Mouse (Mus musculus) kidney, adult 2 months (tissue): ENCODE data around the gene Tph2.

Experiments used
- CTCF ChIP-seq: fragments of 200-500 bp; conservative IDR thresholded peaks from 2 replicates; pipeline ENCODE4 v1.5.1; 2011; ENCODE audit warnings: low read depth, mild to moderate bottlenecking, control low read depth, low read length, moderate library complexity, mixed read lengths; ENCODE audit not compliant: insufficient read depth, insufficient read length
- POLR2A ChIP-seq: fragments of 200-500 bp; IDR thresholded peaks from one replicate; pipeline ENCODE4 v1.6.1; 2011; ENCODE audit warnings: low read depth, low read length, control low read depth

DNA sequence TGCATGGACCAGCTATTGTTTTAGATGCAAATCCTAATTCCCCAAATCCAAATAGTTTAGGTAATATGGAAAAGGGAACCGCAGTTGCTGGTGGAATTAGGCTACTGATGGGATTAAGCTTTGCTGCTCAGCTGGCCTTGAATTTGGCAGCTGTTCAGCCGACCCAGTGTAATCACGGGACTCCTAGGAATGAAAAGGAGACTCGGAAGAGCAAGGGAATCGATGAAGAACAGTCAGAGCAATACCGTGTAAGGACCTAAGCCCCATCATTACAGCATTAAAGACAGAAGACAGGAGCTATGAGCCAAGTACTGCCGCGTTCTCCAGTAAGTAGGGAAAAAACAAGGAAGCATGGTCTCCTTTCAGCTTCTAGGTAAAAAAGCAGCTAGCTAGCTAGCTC, 134.6 kb downstream of the Tph2 start:
- no peak for TF ChIP-seq CTCF
- no peak for TF ChIP-seq POLR2A
